Mouse (Mus musculus): Measurements from ENCODE around the gene Rassf8. TPM values are rescaled to one million over a fixed set of nuclear protein-coding genes. Genes with fewer than 3 reads are reported as not detected.

Gene Rassf8
- polyA plus RNA-seq, 1 experiment: 23.1 TPM

- DNase-seq (ENCODE audit: low read depth): peak; percentile 64
Observed at GRCm38 (mm10) chr6:145823588-145824234, 77.2 kb downstream of the Rassf8 start.

GRCm38 (mm10) chr6:145826305-145826704 is 79.8 kb downstream of the Rassf8 start:
- no peak for DNase-seq (ENCODE audit: low read depth)

- DNase-seq (ENCODE audit: low read depth): no peak
Observed at GRCm38 (mm10) chr6:145829062-145829835, 82.7 kb downstream of the Rassf8 start.

GRCm38 (mm10) chr6:145830117-145830516 is 83.6 kb downstream of the Rassf8 start:
- DNase-seq (ENCODE audit: low read depth): no peak

GRCm38 (mm10) chr6:145830617-145831016 is 84.1 kb downstream of the Rassf8 start:
- DNase-seq (ENCODE audit: low read depth): no peak

GRCm38 (mm10) chr6:145832927-145833326 is 86.4 kb downstream of the Rassf8 start:
- no peak for DNase-seq (ENCODE audit: low read depth)

GRCm38 (mm10) chr6:145835359-145835758 is 88.8 kb downstream of the Rassf8 start:
- DNase-seq (ENCODE audit: low read depth): no peak

DNA sequence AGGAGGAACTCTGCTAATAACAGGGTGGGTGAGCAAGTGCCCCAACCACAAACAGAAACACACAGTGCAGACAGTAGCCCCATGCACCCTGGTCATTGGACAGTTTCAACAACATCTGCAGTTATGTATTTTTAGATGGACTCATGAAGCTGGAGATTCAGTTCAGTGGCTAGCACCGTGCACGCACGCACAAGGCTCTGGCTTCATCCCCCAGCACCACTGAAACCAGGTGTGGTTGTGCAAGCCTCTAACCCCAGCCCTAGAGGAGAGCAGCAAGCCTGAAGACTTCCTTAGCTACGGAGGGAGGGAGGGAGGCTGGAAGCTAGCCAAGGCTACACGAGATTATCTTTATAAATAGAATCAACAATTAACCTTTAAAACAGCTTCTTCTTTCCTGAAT is 99.1 kb downstream of the Rassf8 start:
- no peak for DNase-seq (ENCODE audit: low read depth)

- no peak for DNase-seq (ENCODE audit: low read depth)
Observed at GRCm38 (mm10) chr6:145846076-145846475, 99.5 kb downstream of the Rassf8 start.

DNA sequence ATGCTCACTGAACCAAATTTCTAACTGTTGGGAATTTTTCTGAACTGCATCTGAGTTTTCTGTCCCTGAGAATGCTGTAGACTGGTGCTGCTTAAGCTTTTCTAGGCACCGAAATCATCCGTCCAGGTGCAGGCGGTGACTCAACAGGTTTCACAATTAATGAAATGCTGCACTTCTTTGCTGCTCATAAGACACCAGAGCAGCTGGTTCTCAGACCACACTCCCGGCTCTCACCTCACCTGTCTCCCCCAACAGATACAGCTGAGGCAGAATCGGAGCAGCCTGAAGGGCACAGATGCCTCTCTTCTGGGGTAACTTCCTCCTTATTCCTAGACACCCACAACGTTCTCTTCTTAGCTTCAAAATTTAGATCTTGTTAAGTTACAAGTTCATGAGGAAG is 100.4 kb downstream of the Rassf8 start:
- no peak for DNase-seq (ENCODE audit: low read depth)

GRCm38 (mm10) chr6:145847661-145848060 is 101.1 kb downstream of the Rassf8 start:
- no peak for DNase-seq (ENCODE audit: low read depth)

- DNase-seq (ENCODE audit: low read depth): no peak
Observed at GRCm38 (mm10) chr6:145850789-145851188, 104.2 kb downstream of the Rassf8 start.

- DNase-seq (ENCODE audit: low read depth): no peak
Observed at GRCm38 (mm10) chr6:145851956-145852355, 105.4 kb downstream of the Rassf8 start.

DNA sequence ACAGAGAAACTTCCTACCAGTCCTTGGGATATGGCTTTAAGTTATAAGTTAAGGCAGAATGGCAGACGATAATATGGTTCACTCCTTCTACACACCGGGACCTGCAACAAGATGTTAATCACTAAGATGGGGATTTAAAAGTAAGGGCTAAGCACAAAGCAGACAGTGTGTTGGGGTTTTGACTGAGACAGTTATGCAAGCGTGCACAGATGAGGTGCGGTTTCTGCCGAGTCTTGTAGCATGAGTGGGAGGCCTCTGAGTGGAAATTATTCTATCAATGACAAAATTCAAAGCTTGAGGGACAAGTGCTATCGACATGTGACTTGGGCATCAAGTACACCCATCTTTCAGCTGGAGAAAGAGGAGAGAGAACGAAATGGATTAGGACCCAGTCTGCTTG is 106.2 kb downstream of the Rassf8 start:
- DNase-seq (ENCODE audit: low read depth): no peak

DNA sequence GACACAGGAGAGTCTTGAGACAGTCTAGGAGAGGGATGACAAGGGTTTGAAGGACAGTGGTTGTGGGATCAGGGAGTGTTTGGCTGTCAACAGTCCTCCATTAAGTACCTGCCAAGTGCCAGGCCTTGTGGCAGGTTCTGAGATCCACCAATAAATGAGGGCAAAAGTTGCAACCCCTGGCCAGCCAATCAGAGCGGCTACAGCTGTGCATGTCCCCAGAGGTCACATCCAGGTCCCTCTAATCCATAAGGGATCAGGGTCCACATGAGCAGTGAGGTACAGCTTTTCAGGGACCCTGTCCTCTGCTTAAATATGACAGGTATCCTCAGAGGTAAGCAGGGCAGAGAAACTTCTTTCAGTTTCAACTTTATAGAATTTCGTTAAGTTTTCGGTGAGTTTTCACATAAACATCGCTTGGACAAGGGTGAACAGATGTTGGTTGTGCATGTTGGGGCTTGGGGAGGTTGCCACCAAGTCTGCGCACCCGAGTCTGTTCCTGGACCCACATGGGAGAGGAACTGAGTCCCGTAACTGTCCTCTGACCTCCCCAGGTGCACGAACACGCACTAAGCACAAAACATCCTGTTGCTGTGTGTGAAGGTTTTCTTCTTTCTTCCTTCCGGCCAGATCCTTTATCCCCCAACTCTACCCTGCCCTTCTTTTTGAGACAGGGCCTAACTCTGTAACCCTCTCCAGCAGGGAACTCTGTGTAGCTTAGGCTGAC is 107.0 kb downstream of the Rassf8 start:
- no peak for DNase-seq (ENCODE audit: low read depth)

DNA sequence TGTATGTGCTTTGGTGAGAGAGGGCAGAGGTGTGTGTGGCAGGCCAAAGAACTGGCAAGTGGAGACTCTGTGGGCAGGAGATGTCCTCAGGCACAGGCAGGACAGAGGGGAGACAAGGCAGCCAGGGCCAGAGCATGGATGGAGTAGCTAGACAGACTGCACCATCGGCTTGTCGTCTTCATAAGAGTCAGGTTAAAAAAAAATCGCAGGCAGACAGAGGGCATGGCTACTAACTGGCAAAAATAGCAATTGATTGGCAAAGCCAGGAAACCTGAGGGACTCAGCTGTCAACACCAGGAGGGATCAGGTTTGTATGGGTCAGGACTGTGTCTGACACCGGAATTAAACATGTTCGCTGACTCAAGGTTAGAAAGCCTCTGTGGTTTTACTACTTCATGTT is 108.2 kb downstream of the Rassf8 start:
- DNase-seq (ENCODE audit: low read depth): no peak

- DNase-seq (ENCODE audit: low read depth): no peak
Observed at GRCm38 (mm10) chr6:145855720-145856551, 109.4 kb downstream of the Rassf8 start.

DNA sequence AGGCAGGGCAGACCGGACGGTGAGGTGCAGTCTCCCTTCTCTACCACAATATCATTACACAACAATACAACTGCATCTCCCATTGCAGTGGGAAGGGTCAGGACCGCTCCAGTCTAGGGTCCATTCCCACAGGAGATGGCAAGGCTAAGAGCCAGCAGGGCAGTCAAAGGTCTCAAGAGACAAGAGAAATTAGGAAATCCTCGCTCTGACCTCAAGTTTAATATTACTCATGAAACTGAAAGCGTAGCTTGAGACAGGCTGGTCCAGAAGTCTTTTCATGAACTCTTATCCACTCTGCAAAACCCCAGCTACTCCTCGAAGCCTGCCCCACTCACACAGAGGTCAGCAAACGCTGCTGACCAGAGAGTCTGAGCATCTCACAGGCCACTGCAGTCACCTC is 110.9 kb downstream of the Rassf8 start:
- DNase-seq (ENCODE audit: low read depth): no peak

DNA sequence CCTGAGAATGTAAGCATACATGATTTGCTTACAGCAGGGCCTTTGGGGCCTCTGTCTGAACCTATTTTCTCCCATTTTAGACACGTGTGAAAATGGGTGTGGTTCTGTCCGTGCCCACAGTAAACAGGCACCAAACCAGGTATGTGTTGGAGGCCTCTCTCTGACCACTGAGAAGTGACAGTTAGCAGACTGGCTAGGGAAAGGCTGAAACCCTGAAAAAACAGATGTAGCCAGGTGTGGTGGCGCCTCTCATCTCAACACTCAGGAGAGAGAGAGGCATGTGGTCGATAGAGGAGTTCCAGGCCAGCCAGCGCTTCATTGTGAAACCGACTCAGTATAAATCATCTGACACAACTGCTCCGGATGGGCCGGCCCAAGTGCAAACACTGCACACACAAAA is 111.9 kb downstream of the Rassf8 start:
- DNase-seq (ENCODE audit: low read depth): no peak

DNA sequence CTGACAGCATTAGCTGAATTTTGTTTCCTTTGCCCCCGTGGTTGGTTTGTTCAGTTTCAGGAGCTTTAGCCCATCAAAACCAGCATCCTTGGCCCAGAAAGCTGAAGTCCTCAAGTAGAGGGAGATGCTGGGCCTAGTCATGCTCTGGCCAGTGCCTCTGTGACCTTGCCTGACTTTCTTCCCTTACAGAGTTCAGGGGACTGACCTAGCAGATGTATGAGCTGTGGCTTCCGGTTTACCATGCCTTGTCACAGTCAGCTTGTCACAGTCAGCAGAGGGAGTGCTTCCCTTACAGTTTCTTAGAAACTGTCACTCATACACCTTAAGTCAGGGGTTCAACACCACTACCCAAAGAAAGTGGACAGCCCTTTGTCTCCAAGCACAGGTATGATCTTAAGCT is 113.8 kb downstream of the Rassf8 start:
- no peak for DNase-seq (ENCODE audit: low read depth)

DNA sequence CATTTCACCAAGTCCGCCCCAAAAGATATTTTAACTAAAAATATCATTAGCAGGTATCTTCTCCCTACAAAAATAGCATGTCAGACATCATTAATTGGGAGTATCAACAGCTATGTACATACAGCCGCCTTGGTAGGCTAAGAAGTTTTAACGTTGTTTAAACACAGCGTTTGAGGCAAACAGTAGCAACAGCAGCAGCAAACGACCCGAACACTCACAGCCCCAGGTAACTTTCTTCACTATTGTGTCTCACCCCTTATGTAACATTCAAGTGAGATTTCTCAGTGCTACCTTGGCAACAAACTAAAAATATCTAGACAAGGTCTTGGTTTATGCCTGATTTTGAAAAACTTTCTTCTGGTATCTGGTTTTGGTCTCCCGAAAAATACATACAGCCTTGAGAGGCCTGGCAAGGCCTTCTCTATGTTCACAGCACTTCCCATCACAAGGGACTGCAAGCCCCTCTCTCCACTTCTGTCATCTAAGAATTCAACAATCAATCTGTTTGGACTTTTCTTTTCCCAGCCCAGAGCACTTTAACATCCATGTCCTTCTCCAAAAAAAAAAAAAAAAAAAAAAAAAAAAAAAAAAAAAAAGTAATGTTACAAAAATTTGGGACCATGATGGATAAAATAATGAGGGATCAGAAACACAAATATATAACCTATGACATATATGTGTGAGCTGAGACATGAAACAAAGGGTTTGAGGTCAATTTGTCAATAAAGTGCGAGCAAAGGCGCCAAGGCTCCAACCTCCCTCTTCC is 115.1 kb downstream of the Rassf8 start:
- DNase-seq (ENCODE audit: low read depth): no peak

All from gonadal fat pad, adult 2 months (tissue).